In the genomic region with DNA sequence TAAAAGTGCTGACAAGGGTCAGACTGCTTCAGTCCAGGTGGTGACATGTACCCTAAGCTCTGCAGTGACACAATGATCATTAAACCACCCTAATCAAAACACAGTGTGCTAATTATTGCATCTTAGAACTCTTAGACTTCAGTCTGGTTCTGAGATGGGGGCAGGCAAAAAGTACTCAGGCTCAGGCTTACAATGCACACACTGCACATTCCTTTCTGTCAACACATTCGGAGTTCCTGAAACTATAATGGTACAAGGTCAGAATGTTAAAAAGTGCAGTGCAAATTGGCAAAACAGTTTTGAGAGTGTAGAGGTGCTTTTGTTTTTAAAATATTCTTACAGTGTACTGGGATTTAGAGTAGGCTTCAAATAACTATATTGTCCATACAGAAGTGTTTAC, we compare ENCODE assay signal across 24 mouse cellular contexts.
A peak's percentile ranks its signal among the peaks of the same experiment; 100 is the strongest.
DNase-seq lines count a peak whose midpoint lies in the region; ATAC-seq and TF ChIP-seq lines count a peak whose summit lies in the region.
"Had no signal": no experiment of that assay in that cellular context is flagged by ENCODE, and none has a peak within 500 bp of the region (broad histone marks: within the 10 kb centered on the region; RNA-seq: fewer than 3 reads in every experiment).

No protein-coding gene starts in this region.

- H3K4me3 ChIP-seq in heart, embryonic 12.5 days, result no peak overlapping the region
- H3K4me3 ChIP-seq in kidney, adult 2 months (ENCODE audit: insufficient read depth, low read depth, low read length), result no peak overlapping the region
- H3K4me3 ChIP-seq in kidney, embryonic 15.5 days (replicated peaks), result no peak overlapping the region
- no peak overlapping the region for H3K4me3 ChIP-seq in heart, embryonic 16.5 days (ENCODE audit: low read length)
- H3K4me3 ChIP-seq: erythroblast, embryonic 14.5 days; hindbrain, embryonic 10.5 days; hindbrain, embryonic 15.5 days; limb, embryonic 12.5 days; liver, embryonic 15.5 days; stomach, embryonic 15.5 days had no signal

- no peak overlapping the region for H3K4me2 ChIP-seq in heart, embryonic 12.5 days
- no peak overlapping the region for H3K4me2 ChIP-seq in kidney, embryonic 15.5 days
- no peak overlapping the region for H3K4me2 ChIP-seq in heart, embryonic 16.5 days (ENCODE audit: low read depth, low read length)
- H3K4me2 ChIP-seq: hindbrain, embryonic 15.5 days; limb, embryonic 12.5 days; liver, embryonic 15.5 days; lung, embryonic 14.5 days; stomach, embryonic 15.5 days had no signal

- TF ChIP-seq CTCF in kidney, adult 2 months (conservative IDR thresholded peaks at IDR 0.05; ENCODE audit: insufficient read depth, insufficient read length, low read depth, low read length), result no peak

- H3K27ac ChIP-seq in heart, embryonic 12.5 days (ENCODE audit: poor library complexity, severe bottlenecking), result peak overlapping the region; percentile 71
- H3K27ac ChIP-seq in kidney, adult 2 months (ENCODE audit: insufficient read depth, low read depth, low read length), result 0 out of 2 replicates have a peak overlapping the region, but pooled peaks have one; percentile 11
- no peak overlapping the region for H3K27ac ChIP-seq in kidney, embryonic 15.5 days
- peak overlapping the region; percentile 85 for H3K27ac ChIP-seq in heart, embryonic 16.5 days (ENCODE audit: low read length)
- H3K27ac ChIP-seq: hindbrain, embryonic 10.5 days; hindbrain, embryonic 15.5 days; limb, embryonic 12.5 days; liver, embryonic 15.5 days; stomach, embryonic 15.5 days had no signal

- no peak; the same call in 1 of the 2 replicates for ATAC-seq in heart, embryonic 12.5 days (ENCODE audit: insufficient number of reproducible peaks, low FRiP score)
- ATAC-seq in kidney, embryonic 15.5 days (replicated peaks; ENCODE audit: low FRiP score), result no peak
- ATAC-seq in heart, embryonic 16.5 days (replicated peaks; ENCODE audit: extremely low read depth, insufficient read depth, low FRiP score), result peak; percentile 80
- ATAC-seq: forebrain, embryonic 16.5 days had no signal

- peak; percentile 19 for DNase-seq in embryo, embryonic 10 days (ENCODE audit: low spot score)
- DNase-seq in embryo, embryonic 9.5 days (ENCODE audit: extremely low spot score), result no peak
- DNase-seq in heart, postnatal 36 days, result no peak
- DNase-seq in kidney, adult 2 months, result peak; percentile 7
- DNase-seq in layer of hippocampus, postnatal 36 days, result no peak
- DNase-seq: adrenal gland, adult 8-10 months; cerebellum, adult 8-10 months; cerebellum, postnatal 25 days; lung, embryonic 14.5 days; lung, postnatal 14 days; midbrain, embryonic 14.5 days; retina, postnatal 1 day; right cerebral cortex, postnatal 25 days had no signal

- intact Hi-C loops in heart, postnatal 36 days (cut with DNase I), result no loop called here

- H3K9me3 ChIP-seq in heart, embryonic 12.5 days (replicated peaks), result no peaks in the 10 kb centered on the region
- H3K9me3 ChIP-seq in kidney, embryonic 15.5 days (replicated peaks), result no peaks in the 10 kb centered on the region
- H3K9me3 ChIP-seq in heart, embryonic 16.5 days (replicated peaks; ENCODE audit: control insufficient read depth, low read length), result no peaks in the 10 kb centered on the region
- H3K9me3 ChIP-seq: hindbrain, embryonic 10.5 days; hindbrain, embryonic 15.5 days; limb, embryonic 12.5 days; liver, embryonic 15.5 days; stomach, embryonic 15.5 days had no signal

- H3K4me1 ChIP-seq in heart, embryonic 12.5 days (replicated peaks), result peaks cover 19% of the 10 kb centered on the region
- no peaks in the 10 kb centered on the region for H3K4me1 ChIP-seq in kidney, adult 2 months (ENCODE audit: control insufficient read depth, insufficient read depth, low read length)
- H3K4me1 ChIP-seq in kidney, embryonic 15.5 days, result no peaks in the 10 kb centered on the region
- H3K4me1 ChIP-seq in heart, embryonic 16.5 days (ENCODE audit: control insufficient read depth, insufficient read depth, low read length), result peaks cover 7% of the 10 kb centered on the region; the same call in 1 of the 2 replicates
- H3K4me1 ChIP-seq: hindbrain, embryonic 10.5 days; hindbrain, embryonic 15.5 days; limb, embryonic 12.5 days; liver, embryonic 15.5 days; stomach, embryonic 15.5 days had no signal

- no peaks in the 10 kb centered on the region for H3K36me3 ChIP-seq in heart, embryonic 12.5 days
- H3K36me3 ChIP-seq in kidney, adult 2 months (ENCODE audit: control insufficient read depth, insufficient read depth, low read length), result no peaks in the 10 kb centered on the region
- H3K36me3 ChIP-seq in kidney, embryonic 15.5 days, result peaks cover 6% of the 10 kb centered on the region; the same call in 1 of the 2 replicates
- 0 out of 2 replicates have a peak, but pooled peaks cover 2% of the 10 kb centered on the region for H3K36me3 ChIP-seq in heart, embryonic 16.5 days (ENCODE audit: control insufficient read depth, insufficient read depth)
- H3K36me3 ChIP-seq: hindbrain, embryonic 10.5 days; liver, embryonic 15.5 days; stomach, embryonic 15.5 days had no signal

- 27% methylated on average over 1 of the region's 1 CpGs for WGBS in heart, embryonic 12.5 days
- 29% methylated on average over 1 of the region's 1 CpGs for WGBS in kidney, adult 2 months
- 48% methylated on average over 1 of the region's 1 CpGs for WGBS in kidney, embryonic 15.5 days
- 24% methylated on average over 1 of the region's 1 CpGs for WGBS in heart, embryonic 16.5 days

- H3K9ac ChIP-seq in heart, embryonic 12.5 days, result no peak overlapping the region
- H3K9ac ChIP-seq in kidney, embryonic 15.5 days, result no peak overlapping the region
- no peak overlapping the region for H3K9ac ChIP-seq in heart, embryonic 16.5 days (ENCODE audit: low read length)
- H3K9ac ChIP-seq: hindbrain, embryonic 15.5 days; limb, embryonic 12.5 days; liver, embryonic 15.5 days; lung, embryonic 14.5 days; stomach, embryonic 15.5 days had no signal

- TF ChIP-seq POLR2A in kidney, adult 2 months (IDR thresholded peaks at IDR 0.05; ENCODE audit: low read depth, low read length), result no peak

- H3K27me3 ChIP-seq in heart, embryonic 12.5 days (replicated peaks), result no peaks in the 10 kb centered on the region
- no peaks in the 10 kb centered on the region for H3K27me3 ChIP-seq in kidney, adult 2 months (replicated peaks; ENCODE audit: control insufficient read depth, insufficient read depth, low read length)
- H3K27me3 ChIP-seq in kidney, embryonic 15.5 days, result no peaks in the 10 kb centered on the region
- H3K27me3 ChIP-seq in heart, embryonic 16.5 days (ENCODE audit: control insufficient read depth, insufficient read depth, low read length), result no peaks in the 10 kb centered on the region
- H3K27me3 ChIP-seq: CH12.LX; hindbrain, embryonic 15.5 days; limb, embryonic 12.5 days; liver, embryonic 15.5 days; stomach, embryonic 15.5 days had no signal

Comparison
In these comparisons a context has a peak if more than half of its experiments do, and no peak if none do; other contexts are left out.
1. DNase-seq: peak in embryo, embryonic 10 days (single experiment) and kidney, adult 2 months (single experiment); none in embryo, embryonic 9.5 days (single experiment), heart, postnatal 36 days (0 of 2) and layer of hippocampus, postnatal 36 days (0 of 2).